Mouse (Mus musculus) R1 (cell line): ENCODE results near the gene Cypt12.

ENCODE experiments used
- DNase-seq: peaks from one replicate; pipeline ENCODE4 v3.0.0-alpha.2; 2018; ENCODE audit warnings: low read depth, low spot score

Cypt12 gene

DNA sequence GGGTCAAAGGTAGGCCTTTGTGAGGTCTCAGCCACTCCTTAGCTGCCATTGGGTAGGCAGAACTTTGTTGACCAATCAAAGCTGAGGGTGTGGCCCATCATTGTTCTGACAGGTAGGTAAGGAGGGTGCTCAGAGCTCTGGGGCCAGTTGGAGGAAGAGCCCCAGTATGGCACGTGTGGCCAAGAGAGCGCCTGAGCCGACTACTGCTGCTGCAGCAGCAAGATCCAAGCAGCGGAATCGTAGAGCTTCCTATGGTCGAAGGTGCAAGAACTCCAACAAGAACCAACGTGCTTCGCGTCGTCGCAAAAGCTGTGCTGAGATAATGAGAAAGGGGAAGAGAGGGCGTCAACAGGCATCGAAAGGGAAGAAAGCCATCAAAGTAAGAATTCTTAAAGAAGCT is at the start of gene Cypt12:
TSS of gene Cypt12 (plus strand) at position 112 of the 400 bp plus-strand sequence.
- DNase-seq: no peak

DNA sequence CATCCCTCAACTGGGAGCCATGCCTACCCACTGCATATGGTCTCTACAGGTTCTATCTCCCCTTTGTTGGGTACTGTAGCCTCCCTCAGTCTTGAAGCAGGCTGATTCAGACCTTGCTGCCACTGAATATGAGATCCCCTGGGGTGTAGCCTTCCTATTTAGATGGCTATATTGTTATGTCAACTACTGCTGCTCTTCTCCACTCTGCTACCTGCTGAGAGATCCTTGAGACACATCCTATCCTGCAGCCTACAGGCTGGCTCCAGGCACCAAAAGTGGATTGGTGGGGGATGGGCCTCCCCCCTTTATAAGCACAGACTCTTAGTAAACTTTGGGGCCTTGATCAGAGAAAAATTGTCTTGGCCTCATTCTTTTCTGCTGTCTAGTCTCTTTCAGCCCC is 34.4 kb upstream of the Cypt12 start:
- DNase-seq: peak; percentile 70

- no peak for DNase-seq
Observed at GRCm38 (mm10) chr3:17940206-17940605, 8.0 kb upstream of the Cypt12 start.
